Mouse (Mus musculus) forelimb bud, embryonic 11.5 days (tissue): ENCODE measurements around the gene Mrvi1.

Experiments used
- DNase-seq: peaks from one replicate; pipeline ENCODE4 v3.0.0-alpha.2; 2012; ENCODE audit warnings: low read depth, low spot score

The Mrvi1 gene

DNA sequence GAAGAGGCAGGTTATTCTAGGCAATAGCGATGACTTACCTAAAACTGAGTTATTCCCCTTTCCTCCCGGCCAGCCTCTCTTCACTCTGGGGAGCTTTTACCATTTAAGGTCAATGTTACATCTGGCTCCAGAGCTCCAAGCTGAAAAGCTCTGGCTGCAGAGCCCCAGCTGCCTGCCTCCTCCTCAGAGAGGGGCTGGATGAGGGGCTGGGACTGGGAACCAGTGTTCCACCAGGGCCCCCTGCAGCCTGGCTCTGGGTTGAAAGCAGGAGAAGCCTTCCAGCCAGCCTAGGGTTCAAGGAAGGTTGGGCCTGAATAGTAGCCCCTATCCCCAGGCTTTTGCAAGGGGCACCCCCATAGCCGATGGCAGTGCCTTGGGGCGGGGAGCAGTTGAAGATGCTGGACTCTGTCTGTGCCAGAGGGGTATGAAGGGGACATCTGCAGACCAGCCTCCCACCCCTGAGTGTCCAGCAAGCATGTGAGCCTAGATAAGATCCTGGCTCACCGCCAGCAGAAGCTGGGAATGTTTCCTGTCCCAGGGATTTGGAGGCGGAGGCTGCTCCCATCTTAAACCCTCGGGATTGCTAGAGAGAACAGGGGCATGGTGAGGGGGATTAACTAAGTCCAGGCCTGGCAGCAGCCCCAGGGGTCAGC is at the start of gene Mrvi1:
Gene Mrvi1 (minus strand): TSS at position 409 of the 653 bp plus-strand sequence.
- DNase-seq: no peak

DNA sequence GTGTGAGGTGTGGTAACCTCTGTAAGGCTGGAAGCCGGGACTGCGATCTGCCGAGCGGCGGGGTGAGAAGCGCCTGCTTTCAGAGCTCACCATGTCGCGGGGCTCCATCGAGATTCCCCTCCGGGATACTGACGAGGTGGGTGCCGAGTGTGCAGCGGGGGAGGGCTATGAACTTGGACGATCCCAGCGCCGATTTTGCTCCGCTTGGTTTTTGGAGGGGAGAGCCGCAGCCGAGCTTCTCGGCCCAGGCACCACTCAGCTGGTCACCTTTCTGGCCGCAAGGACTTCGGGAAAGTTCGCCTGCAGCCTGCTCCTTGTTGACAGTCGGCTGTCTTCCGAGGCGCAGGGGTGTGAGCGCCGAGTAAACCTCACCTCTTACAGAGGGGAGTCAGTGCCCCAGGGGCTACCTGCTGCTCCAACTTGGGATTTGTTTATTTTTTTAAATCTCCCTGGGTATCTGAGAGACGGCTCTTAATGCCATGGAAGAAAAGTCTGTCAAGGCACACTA is 46.8 kb upstream of the Mrvi1 start:
- DNase-seq: no peak

DNA sequence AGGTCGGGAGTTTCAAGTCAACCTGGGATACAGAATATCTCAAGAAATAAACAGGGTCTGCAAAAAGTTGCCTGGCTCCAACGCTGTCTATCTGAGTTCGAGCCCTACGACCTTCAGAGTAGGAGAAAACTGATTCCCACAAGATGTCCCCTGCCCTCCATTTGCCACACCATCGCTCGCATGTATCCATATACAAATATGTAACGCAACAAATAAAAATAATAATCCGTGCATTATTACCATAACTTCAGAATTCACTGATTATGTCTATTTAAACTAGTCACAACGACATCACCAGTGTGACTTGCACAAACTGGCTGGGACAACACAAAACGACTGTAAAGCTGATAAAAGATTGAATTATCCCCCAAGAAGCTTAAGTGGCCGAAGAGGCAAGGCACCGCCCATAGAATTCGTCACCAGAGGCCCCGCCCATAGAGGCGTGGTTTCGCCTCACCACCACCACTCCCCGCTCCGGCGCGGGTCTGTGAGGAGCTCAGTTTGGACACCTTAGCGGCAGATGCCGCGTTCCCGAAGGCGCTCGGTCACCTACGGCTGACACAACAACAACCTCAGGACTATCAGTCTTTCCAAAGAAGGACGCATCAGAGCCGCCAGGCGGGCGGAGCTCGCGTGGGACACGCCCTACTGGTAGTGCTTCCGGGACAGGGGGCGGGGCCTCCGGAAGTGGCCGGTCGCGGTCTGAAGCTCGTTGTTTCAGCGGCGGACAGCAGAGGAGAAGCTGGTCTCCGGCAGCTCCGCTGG is 46.2 kb upstream of the Mrvi1 start, which contains the start of gene Ctr9:
Gene Ctr9 (plus strand): TSS at position 671 of the 765 bp plus-strand sequence.
- peak; percentile 87 for DNase-seq

DNA sequence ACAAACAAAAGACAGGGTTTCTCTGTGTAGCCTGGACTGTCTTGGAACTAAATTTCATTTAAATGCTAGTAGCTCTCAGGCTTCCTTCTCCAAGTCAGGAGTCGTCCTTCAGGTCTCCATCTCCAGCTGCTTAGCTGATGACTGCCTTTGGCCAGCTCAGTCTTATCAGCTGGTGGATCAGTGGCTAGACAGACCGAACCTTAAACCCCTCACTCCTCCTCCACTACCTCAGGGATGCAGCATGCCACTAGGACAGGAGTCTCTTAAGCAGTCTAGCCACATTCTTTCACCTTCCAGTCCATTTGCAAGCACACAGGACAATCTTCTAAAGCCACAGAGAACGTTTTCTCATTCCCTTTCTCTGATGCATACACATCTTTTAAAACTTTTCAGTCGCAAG is 42.7 kb upstream of the Mrvi1 start:
- no peak for DNase-seq

GRCm38 (mm10) chr7:111024068-111024594 is 41.9 kb upstream of the Mrvi1 start:
- no peak for DNase-seq

GRCm38 (mm10) chr7:111020814-111021213 is 38.6 kb upstream of the Mrvi1 start:
- no peak for DNase-seq

- DNase-seq: no peak
Measured at GRCm38 (mm10) chr7:111016921-111017320, 34.7 kb upstream of the Mrvi1 start.

- no peak for DNase-seq
Measured at GRCm38 (mm10) chr7:111015731-111016130, 33.5 kb upstream of the Mrvi1 start.

- DNase-seq: peak; percentile 88
Measured at GRCm38 (mm10) chr7:111014893-111015292, 32.6 kb upstream of the Mrvi1 start.

DNA sequence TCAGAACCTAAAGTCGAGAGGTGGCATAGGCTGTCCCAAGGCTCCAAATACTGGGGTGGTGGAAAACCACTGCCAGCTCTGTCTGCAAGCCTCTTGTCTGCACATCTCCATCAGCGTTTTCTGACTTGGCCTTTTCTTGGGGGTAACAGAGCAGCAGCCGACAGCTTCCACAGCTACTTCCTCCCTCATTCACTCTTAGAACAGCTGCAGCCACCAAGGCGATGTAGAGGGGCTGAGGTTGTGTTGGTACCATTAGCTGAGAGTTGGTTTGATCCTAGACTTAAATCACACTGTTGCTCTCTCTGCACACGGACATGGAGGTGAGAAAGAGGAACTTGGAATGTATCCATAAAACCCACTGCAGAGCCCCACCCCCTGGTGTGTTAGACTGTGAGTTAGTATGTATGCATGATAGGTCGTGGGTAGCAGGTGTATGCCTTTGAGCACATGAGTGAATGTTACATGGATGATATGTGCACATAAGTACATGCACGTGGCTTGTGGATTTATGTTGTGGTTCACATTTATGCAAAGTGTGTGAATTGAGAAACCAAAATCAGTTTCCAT is 31.9 kb upstream of the Mrvi1 start:
- no peak for DNase-seq

GRCm38 (mm10) chr7:111004136-111004840 is 22.0 kb upstream of the Mrvi1 start:
- DNase-seq: no peak

DNA sequence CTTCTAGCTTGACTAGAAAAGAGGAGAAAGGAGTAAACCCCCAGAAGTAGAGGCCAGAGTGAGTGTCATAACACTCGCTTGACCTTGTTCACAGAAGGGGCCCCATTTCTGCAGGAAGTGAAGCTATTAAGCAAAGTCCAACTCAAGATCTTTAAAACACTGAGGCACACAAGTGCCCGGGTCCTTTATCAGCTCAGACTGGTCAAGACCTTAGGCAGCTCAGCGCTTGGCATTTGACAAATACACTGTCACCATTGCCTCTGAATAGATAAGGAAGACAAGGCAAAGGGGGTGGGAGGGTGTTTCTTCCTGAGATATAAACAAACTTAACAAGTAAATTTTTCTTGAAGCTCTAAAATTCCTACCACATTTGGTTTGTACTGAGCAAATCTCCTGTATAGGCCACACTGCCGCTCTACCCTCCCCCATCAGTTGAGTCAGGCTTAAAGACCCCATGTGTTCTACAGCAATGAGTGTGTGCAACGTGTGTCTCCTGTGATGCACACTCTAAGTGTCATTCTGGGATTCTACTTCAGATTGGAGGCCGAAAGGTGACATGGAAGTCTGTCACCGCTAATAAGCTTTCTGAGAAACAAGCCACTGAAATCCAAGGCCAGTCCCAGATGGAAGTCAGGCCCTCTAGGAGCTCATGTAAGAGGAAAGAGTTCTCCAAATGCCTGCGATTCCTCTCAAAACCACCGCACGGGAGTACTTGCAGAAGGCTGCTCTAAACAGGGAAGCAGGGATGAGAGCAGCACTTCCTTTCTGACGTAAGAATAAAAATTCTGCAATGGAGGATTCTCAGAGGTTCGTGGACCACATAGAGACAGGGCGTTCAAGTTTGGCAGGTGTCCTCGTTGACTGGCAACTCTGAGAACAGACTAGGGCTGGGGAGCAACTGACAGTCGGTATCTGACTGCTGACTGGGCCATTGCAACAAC is 16.9 kb upstream of the Mrvi1 start:
- no peak for DNase-seq

DNA sequence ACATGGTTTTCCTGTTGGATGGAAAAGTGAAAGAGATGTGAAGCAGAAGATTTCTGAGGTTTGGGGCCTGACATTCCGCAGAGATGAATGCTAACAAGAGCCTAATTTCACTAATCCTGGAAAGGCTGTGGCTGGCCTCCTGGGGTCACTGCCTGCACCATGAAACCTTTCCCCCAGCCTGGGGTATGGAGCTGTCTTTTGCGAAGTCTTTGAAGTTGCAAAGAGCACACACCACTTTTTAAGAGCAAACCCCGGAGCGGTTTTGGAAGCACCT is 8.9 kb upstream of the Mrvi1 start:
- DNase-seq: no peak

DNA sequence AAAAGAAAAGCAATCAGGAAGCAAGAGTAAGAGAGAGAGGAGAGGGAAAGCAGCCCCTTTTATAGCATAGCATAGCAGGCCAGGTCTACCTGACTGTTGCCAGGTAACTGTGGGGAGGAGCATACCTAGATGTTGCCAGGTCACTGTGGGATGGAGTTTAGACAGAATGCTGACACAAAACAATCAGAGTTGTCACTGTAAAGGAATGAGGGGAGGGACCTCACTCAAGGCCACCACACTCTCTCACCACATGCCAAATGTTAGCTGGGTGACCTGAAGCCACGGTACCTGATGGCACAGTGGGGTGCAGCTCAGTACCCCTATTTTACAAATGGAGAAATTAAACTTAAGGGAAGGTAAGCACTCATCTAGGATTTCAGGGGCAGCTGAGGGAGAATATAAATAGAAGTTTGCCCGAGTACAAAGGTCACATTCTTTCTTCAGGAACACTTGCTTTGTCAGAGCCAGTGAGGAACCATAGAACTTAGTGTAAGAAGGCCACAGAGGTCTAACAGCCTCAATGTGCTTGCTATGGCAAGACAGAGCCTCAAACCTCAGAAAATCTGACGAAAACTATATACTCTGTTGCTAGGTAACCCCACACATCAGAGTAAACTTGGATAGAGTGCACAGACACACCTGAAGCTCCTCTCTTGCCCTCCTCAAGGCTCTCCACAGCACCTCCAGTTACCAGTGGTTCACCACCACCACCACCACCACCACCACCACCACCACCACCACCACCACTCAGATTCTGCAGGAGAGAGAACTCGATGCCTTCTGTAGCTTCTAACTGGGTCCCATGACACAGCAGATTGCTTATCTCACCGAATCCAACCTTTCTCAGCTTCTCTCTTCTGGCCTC is 8.3 kb upstream of the Mrvi1 start:
- DNase-seq: no peak

GRCm38 (mm10) chr7:110989286-110989879 is 7.1 kb upstream of the Mrvi1 start:
- DNase-seq: no peak

- DNase-seq: no peak
Measured at GRCm38 (mm10) chr7:110988081-110988480, 5.8 kb upstream of the Mrvi1 start.

DNA sequence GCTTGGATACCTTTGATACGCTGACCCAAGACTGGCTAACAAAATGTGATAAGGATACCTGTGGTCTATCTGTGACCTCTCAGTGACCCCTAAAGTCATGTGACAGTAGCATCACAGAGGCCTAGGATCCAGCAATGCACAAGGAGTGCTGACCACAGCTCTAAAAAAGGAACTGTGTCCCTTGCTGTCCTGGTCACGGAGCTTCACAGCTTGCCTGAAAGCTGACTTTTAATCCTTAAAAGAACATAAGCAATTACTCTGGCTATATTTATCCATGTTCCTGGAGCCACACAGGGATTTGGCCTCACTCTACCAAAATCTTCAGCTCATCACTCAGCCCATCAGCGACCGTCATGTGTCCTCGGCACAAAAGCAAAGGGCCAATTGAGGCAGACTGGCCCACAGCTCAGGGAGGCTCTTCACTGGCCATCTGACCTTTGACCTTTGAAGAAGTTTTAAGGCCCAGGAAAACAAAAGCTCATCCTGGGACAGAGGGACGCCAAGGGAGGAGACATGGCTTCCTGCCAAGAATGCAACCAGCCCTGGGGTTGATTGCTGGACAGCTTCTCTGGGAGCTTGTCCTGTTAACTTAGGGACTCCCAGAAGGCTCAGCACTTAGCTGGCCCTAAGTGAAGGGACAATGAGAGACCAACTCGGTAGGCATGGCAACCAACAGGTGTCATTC is 3.5 kb upstream of the Mrvi1 start:
- DNase-seq: no peak

DNA sequence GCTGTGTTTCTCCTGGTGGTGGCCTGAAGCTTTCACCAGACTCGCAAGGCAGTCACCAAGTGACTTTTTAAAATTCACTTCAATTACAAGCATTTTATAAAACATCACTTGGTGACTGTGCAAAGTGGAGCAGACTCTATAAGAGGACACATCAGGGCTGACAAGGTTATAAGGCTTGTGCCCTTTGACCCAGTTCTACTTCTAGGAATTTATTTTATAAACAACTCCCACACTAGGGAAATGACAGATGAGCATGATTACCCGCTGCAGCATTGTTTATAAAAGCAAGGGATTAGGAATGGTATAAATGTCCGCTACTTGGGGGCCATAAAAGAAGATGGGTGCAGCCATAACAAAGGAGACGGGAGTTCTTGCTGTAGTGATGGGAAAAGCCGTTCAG is 1.4 kb upstream of the Mrvi1 start:
- no peak for DNase-seq

DNA sequence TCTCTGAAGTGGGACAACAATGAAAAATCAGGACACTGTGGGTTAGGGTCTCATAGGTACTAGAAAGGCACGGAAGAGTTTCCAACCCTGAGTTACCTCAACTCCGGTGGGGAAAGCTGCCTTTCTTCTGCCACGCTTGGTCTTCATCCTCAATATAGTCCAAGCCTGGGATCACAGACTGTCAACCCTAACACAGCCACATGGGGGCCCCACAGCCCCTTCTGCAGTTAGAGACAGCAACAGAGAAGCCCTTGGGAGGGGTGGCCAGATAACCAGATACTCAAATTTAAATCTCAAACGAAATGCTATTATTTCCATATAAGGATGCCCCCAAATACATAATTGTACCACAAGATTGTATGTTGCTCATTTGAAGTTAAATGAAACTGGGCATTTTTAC is 503 bp upstream of the Mrvi1 start:
- no peak for DNase-seq
